Comparison of ENCODE assay signal across 21 mouse cellular contexts in genomic region chr16:64987564-64987963, GRCm38 (mm10).
"Had no signal": no experiment of that assay in that cellular context is flagged by ENCODE, and none has a peak within 500 bp of the region (broad histone marks: within the 10 kb centered on the region; RNA-seq: fewer than 3 reads in every experiment).

No protein-coding gene starts in this region.

- DNase-seq: kidney, adult 11 months; kidney, adult 9 months; kidney, postnatal 14 days; kidney, postnatal 4 days; left cerebral cortex, postnatal 4 days; liver; lung, adult 18-20 months; lung, postnatal 14 days; thymus, adult 2 months; thymus, postnatal 14 days; thymus, postnatal 4 days had no signal

- H3K4me3 ChIP-seq: intestine, embryonic 15.5 days; limb, embryonic 13.5 days; liver, embryonic 12.5 days; liver, embryonic 15.5 days; lung, embryonic 15.5 days; midbrain, embryonic 12.5 days; midbrain, embryonic 15.5 days; myocyte had no signal

- H3K27ac ChIP-seq: intestine, embryonic 15.5 days; limb, embryonic 13.5 days; liver, embryonic 12.5 days; liver, embryonic 15.5 days; lung, embryonic 15.5 days; macrophage; midbrain, embryonic 12.5 days; midbrain, embryonic 15.5 days; stomach, postnatal 0 days had no signal

- H3K27me3 ChIP-seq: intestine, embryonic 15.5 days; limb, embryonic 13.5 days; liver, embryonic 12.5 days; liver, embryonic 15.5 days; lung, embryonic 15.5 days; midbrain, embryonic 12.5 days; midbrain, embryonic 15.5 days had no signal

- H3K9me3 ChIP-seq: intestine, embryonic 15.5 days; limb, embryonic 13.5 days; liver, embryonic 12.5 days; liver, embryonic 15.5 days; lung, embryonic 15.5 days; midbrain, embryonic 12.5 days; midbrain, embryonic 15.5 days had no signal

- H3K9ac ChIP-seq: intestine, embryonic 15.5 days; limb, embryonic 13.5 days; liver, embryonic 12.5 days; liver, embryonic 15.5 days; lung, embryonic 15.5 days; midbrain, embryonic 12.5 days; midbrain, embryonic 15.5 days had no signal

- H3K36me3 ChIP-seq: intestine, embryonic 15.5 days; limb, embryonic 13.5 days; liver, embryonic 12.5 days; liver, embryonic 15.5 days; lung, embryonic 15.5 days; midbrain, embryonic 12.5 days; midbrain, embryonic 15.5 days had no signal

- H3K4me1 ChIP-seq: intestine, embryonic 15.5 days; limb, embryonic 13.5 days; liver, embryonic 12.5 days; liver, embryonic 15.5 days; lung, embryonic 15.5 days; midbrain, embryonic 12.5 days; midbrain, embryonic 15.5 days had no signal

- H3K4me2 ChIP-seq: intestine, embryonic 15.5 days; limb, embryonic 13.5 days; liver, embryonic 12.5 days; liver, embryonic 15.5 days; lung, embryonic 15.5 days; midbrain, embryonic 12.5 days; midbrain, embryonic 15.5 days had no signal

- ATAC-seq: intestine, embryonic 15.5 days; liver, embryonic 12.5 days; midbrain, embryonic 15.5 days had no signal
